Mouse (Mus musculus) heart, adult 2 months (tissue): ENCODE results near the gene Gmds.

Experiments
- CTCF ChIP-seq: fragments of 200-600 bp; IDR thresholded peaks from 2 replicates; pipeline ENCODE4 v1.8.1; 2022; ENCODE audit warnings: antibody characterized with exemption, mild to moderate bottlenecking, moderate library complexity
- POLR2A ChIP-seq: fragments of 200-500 bp; IDR thresholded peaks from 2 replicates; pipeline ENCODE4 v1.6.1; 2011; ENCODE audit warnings: mild to moderate bottlenecking, low read depth, low read length, control low read depth; ENCODE audit not compliant: insufficient read depth

DNA sequence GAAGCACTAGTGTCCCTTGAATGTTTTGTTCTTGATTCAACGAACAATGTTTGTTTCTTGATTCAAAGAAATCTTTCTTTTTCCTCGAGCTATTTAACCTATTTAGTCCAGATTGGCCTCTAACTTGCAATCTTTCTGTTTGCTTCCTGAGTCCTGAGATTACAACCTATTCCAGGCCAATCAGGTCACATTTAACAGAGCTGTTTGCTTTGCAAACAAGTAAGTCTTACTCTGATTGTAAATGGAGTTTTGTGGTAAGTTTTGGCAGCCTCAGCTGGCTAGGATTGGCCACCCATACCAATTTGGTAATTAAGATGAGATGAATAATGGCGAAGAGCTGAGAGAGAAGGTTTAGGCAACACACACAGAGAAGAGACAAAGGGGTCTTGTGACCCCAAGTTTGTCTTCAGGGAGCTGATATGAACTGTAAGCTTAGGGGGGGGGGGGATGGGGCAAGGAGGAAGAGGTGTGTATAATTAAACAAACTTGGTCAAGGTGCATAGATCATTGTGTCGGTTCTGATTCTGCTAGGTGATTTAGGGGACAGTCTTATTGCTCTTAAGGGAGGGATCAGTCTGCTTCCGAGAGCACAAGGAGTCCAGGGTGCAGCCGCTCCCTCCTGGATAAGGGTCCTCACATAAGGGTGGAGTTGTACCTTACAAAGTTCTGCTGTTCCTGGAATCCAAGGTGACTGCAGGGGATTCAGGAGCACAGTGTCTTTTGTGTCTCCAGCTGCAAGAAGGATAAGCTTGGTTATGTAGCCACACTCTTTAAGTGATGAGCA lies 43.9 kb upstream of the Gmds start:
- TF ChIP-seq POLR2A, result no peak
- TF ChIP-seq CTCF, result no peak
